Mouse (Mus musculus): Measurements from ENCODE around the gene Gm49721. TPM values are rescaled to one million over a fixed set of nuclear protein-coding genes. Genes with fewer than 3 reads are reported as not detected.

Gene Gm49721
- polyA plus RNA-seq, 1 experiment: not detected

Other genes with a start within 250 kb of the Gm49721 start
- gene Ezr, start 196.1 kb upstream of the Gm49721 start, polyA plus RNA-seq (2011; ENCODE audit: insufficient read depth, insufficient read length, low read depth, missing spikeins): 163 and 168 TPM in 2 replicates
- gene Rsph3b, start 30.2 kb upstream of the Gm49721 start, polyA plus RNA-seq (2011; ENCODE audit: insufficient read depth, insufficient read length, low read depth, missing spikeins): 14.7 and 17.7 TPM in 2 replicates
- 46.6 and 48.5 TPM in 2 replicates for gene Tagap1, start 17.7 kb upstream of the Gm49721 start, polyA plus RNA-seq (2011; ENCODE audit: insufficient read depth, insufficient read length, low read depth, missing spikeins)
- 74.7 and 79.9 TPM in 2 replicates for gene Rnaset2b, start 8.3 kb upstream of the Gm49721 start, polyA plus RNA-seq (2011; ENCODE audit: insufficient read depth, insufficient read length, low read depth, missing spikeins)
- gene Gm1604a, start 46.7 kb downstream of the Gm49721 start, polyA plus RNA-seq (2011; ENCODE audit: insufficient read depth, insufficient read length, low read depth, missing spikeins): not detected in 2 replicates
- 22.1 and 26.6 TPM in 2 replicates for gene Rps6ka2, start 191.2 kb downstream of the Gm49721 start, polyA plus RNA-seq (2011; ENCODE audit: insufficient read depth, insufficient read length, low read depth, missing spikeins)

Data from ES-Bruce4 (cell line).